Mouse (Mus musculus): ENCODE results near the gene Gm20721.
A peak's percentile ranks its signal among the peaks of the same experiment; 100 is the strongest.
"Not testable (repeated sequence)": the region's sequence is repeated elsewhere in the genome, so short reads cannot be mapped to it uniquely, and the experiment has no call there.

The Gm20721 gene

GRCm38 (mm10) chr2:174346612-174346998 lies at the start of gene Gm20721:
Gm20721 (minus strand) TSS chr2:174346712.
- no peak for DNase-seq (ENCODE audit: low read depth in 2 of 2, low spot score in 2 of 2)

- no peak for DNase-seq (ENCODE audit: low read depth in 2 of 2, low spot score in 2 of 2)
These were observed 46.9 kb upstream of the Gm20721 start for GRCm38 (mm10) chr2:174393383-174393782.

GRCm38 (mm10) chr2:174392554-174392953 lies 46.0 kb upstream of the Gm20721 start:
- DNase-seq (ENCODE audit: low read depth in 2 of 2, low spot score in 2 of 2), result no peak

- no peak for DNase-seq (ENCODE audit: low read depth in 2 of 2, low spot score in 2 of 2)
These were observed 45.4 kb upstream of the Gm20721 start for GRCm38 (mm10) chr2:174391936-174392335.

- DNase-seq (ENCODE audit: low read depth in 2 of 2, low spot score in 2 of 2), result no peak
These were observed 34.5 kb upstream of the Gm20721 start for GRCm38 (mm10) chr2:174381021-174381420.

GRCm38 (mm10) chr2:174366571-174366970 lies 20.1 kb upstream of the Gm20721 start:
- no peak for DNase-seq (ENCODE audit: low read depth in 2 of 2, low spot score in 2 of 2)

- no peak for DNase-seq (ENCODE audit: low read depth in 2 of 2, low spot score in 2 of 2)
These were observed 13.1 kb upstream of the Gm20721 start for GRCm38 (mm10) chr2:174359656-174360055.

- DNase-seq (ENCODE audit: low read depth in 2 of 2, low spot score in 2 of 2), result no peak
These were observed 12.0 kb upstream of the Gm20721 start for GRCm38 (mm10) chr2:174358516-174358915.

- not testable (repeated sequence) for DNase-seq (ENCODE audit: low read depth in 2 of 2, low spot score in 2 of 2)
These were observed 622 bp upstream of the Gm20721 start for GRCm38 (mm10) chr2:174346999-174347668.

GRCm38 (mm10) chr2:174344996-174345395 lies 1.5 kb downstream of the Gm20721 start:
- no peak for DNase-seq (ENCODE audit: low read depth in 2 of 2, low spot score in 2 of 2)

GRCm38 (mm10) chr2:174344003-174344655 lies 2.4 kb downstream of the Gm20721 start:
- peak in 1 of 2 experiments; percentile 40 for DNase-seq (ENCODE audit: low read depth in 2 of 2, low spot score in 2 of 2)

GRCm38 (mm10) chr2:174343566-174343965 lies 2.9 kb downstream of the Gm20721 start:
- DNase-seq (ENCODE audit: low read depth in 2 of 2, low spot score in 2 of 2), result no peak

- DNase-seq (ENCODE audit: low read depth in 2 of 2, low spot score in 2 of 2), result no peak
These were observed 3.6 kb downstream of the Gm20721 start for GRCm38 (mm10) chr2:174342793-174343400.

- DNase-seq (ENCODE audit: low read depth in 2 of 2, low spot score in 2 of 2), result no peak
These were observed 5.5 kb downstream of the Gm20721 start for GRCm38 (mm10) chr2:174340893-174341580.

- no peak for DNase-seq (ENCODE audit: low read depth in 2 of 2, low spot score in 2 of 2)
These were observed 6.2 kb downstream of the Gm20721 start for GRCm38 (mm10) chr2:174340229-174340892.

- no peak for DNase-seq (ENCODE audit: low read depth in 2 of 2, low spot score in 2 of 2)
These were observed 6.8 kb downstream of the Gm20721 start for GRCm38 (mm10) chr2:174339701-174340100.

GRCm38 (mm10) chr2:174337275-174337674 lies 9.2 kb downstream of the Gm20721 start:
- DNase-seq (ENCODE audit: low read depth in 2 of 2, low spot score in 2 of 2), result no peak

GRCm38 (mm10) chr2:174334415-174334814 lies 12.1 kb downstream of the Gm20721 start:
- no peak for DNase-seq (ENCODE audit: low read depth in 2 of 2, low spot score in 2 of 2)

- DNase-seq (ENCODE audit: low read depth in 2 of 2, low spot score in 2 of 2), result no peak
These were observed 13.1 kb downstream of the Gm20721 start for GRCm38 (mm10) chr2:174333239-174333890.

GRCm38 (mm10) chr2:174331282-174332030 lies 15.1 kb downstream of the Gm20721 start:
- no peak for DNase-seq (ENCODE audit: low read depth in 2 of 2, low spot score in 2 of 2)
